Mouse (Mus musculus) intestine, embryonic 15.5 days (tissue): ENCODE results near the gene Mn1. TPM values are rescaled to one million over a fixed set of nuclear protein-coding genes. Genes with fewer than 3 reads are reported as not detected.

Experiments
- ATAC-seq: fragments of 200-750 bp; cut with Nextera tagmentation; 2 replicates; pipeline ENCODE4 v1.8.0; 2017; ENCODE audit warnings: moderate TSS enrichment, moderate library complexity
- H3K27ac ChIP-seq: fragments of 300-500 bp; sonication (generic); 2 replicates; pipeline ENCODE4 v1.5.1; 2015; ENCODE audit warnings: mild to moderate bottlenecking, inconsistent platforms
- H3K27me3 ChIP-seq: fragments of 300-500 bp; sonication (generic); replicated peaks from 2 replicates; pipeline ENCODE4 v1.6.1; 2015; ENCODE audit warnings: inconsistent platforms
- H3K36me3 ChIP-seq: fragments of 300-500 bp; sonication (generic); 2 replicates; pipeline ENCODE4 v1.6.1; 2015; ENCODE audit warnings: inconsistent platforms
- H3K4me1 ChIP-seq: fragments of 300-500 bp; sonication (generic); replicated peaks from 2 replicates; pipeline ENCODE4 v1.6.1; 2015; ENCODE audit warnings: inconsistent platforms
- H3K4me2 ChIP-seq: fragments of 300-500 bp; sonication (generic); replicated peaks from 2 replicates; pipeline ENCODE4 v1.6.1; 2015; ENCODE audit warnings: mild to moderate bottlenecking, inconsistent platforms
- H3K4me3 ChIP-seq: fragments of 300-500 bp; sonication (generic); replicated peaks from 2 replicates; pipeline ENCODE4 v1.5.1; 2015; ENCODE audit warnings: inconsistent platforms
- H3K9ac ChIP-seq: fragments of 300-500 bp; sonication (generic); 2 replicates; pipeline ENCODE4 v1.6.1; 2015; ENCODE audit warnings: inconsistent platforms
- H3K9me3 ChIP-seq: fragments of 300-500 bp; sonication (generic); 2 replicates; pipeline ENCODE4 v1.6.1; 2016; ENCODE audit warnings: inconsistent platforms
- WGBS: fragments of 180-500 bp; shearing (Covaris S2); methylation state at CpG from one replicate; pipeline ENCODE4 v1.1.7; 2015; 5-methylcytosine and 5-hydroxymethylcytosine counted together
- polyA plus RNA-seq: library from polyadenylated mRNA; unstranded; fragments of >200 nt; fragmentation: Nextera tagmentation; extraction: Ambion mirVana; gene quantifications from 2 replicates; pipeline ENCODE4 v1.2.1, GENCODE M21; 2015

Gene Mn1
- polyA plus RNA-seq, 1 experiment from 2014 or later = 8.7 TPM

GRCm38 (mm10) chr5:111469195-111469882 lies 52.2 kb downstream of the Mn1 start:
- no peak for ATAC-seq
- Histone ChIP-seq H3K9ac (no peak overlapping the region), H3K4me2 (no peak overlapping the region), H3K9me3 (no peaks in the 10 kb centered on the region), H3K36me3 (no peaks in the 10 kb centered on the region), H3K27me3 (no peaks in the 10 kb centered on the region), H3K4me3 (no peak overlapping the region), H3K27ac (no peak overlapping the region), H3K4me1 (peaks cover 11% of the 10 kb centered on the region; the same call in 1 of the 2 replicates)
- WGBS = 50% methylated on average over 7 of the region's 7 CpGs

- Histone ChIP-seq H3K4me3 (no peak overlapping the region), H3K4me2 (no peak overlapping the region), H3K36me3 (no peaks in the 10 kb centered on the region), H3K27ac (no peak overlapping the region), H3K9me3 (no peaks in the 10 kb centered on the region), H3K9ac (no peak overlapping the region), H3K4me1 (peaks cover 6% of the 10 kb centered on the region; the same call in 1 of the 2 replicates), H3K27me3 (no peaks in the 10 kb centered on the region)
- 84% methylated on average over 4 of the region's 4 CpGs for WGBS
- peak; percentile 52 for ATAC-seq
Observed at GRCm38 (mm10) chr5:111470875-111471274, 53.7 kb downstream of the Mn1 start.

- Histone ChIP-seq H3K27ac (no peak overlapping the region), H3K4me2 (no peak overlapping the region), H3K36me3 (no peaks in the 10 kb centered on the region), H3K27me3 (no peaks in the 10 kb centered on the region), H3K9ac (no peak overlapping the region), H3K4me3 (no peak overlapping the region), H3K4me1 (no peaks in the 10 kb centered on the region), H3K9me3 (no peaks in the 10 kb centered on the region)
- 76% methylated on average over 11 of the region's 11 CpGs for WGBS
- ATAC-seq = no peak
Observed at GRCm38 (mm10) chr5:111473425-111473824, 56.3 kb downstream of the Mn1 start.

GRCm38 (mm10) chr5:111475721-111476120 lies 58.6 kb downstream of the Mn1 start:
- H3K4me1 ChIP-seq = no peaks in the 10 kb centered on the region
- no peak overlapping the region for H3K27ac ChIP-seq
- WGBS = 81% methylated on average over 5 of the region's 5 CpGs
- H3K9me3 ChIP-seq = no peaks in the 10 kb centered on the region
- H3K36me3 ChIP-seq = no peaks in the 10 kb centered on the region
- H3K9ac ChIP-seq = no peak overlapping the region
- H3K4me3 ChIP-seq = no peak overlapping the region
- no peaks in the 10 kb centered on the region for H3K27me3 ChIP-seq
- H3K4me2 ChIP-seq = no peak overlapping the region
- no peak for ATAC-seq

DNA sequence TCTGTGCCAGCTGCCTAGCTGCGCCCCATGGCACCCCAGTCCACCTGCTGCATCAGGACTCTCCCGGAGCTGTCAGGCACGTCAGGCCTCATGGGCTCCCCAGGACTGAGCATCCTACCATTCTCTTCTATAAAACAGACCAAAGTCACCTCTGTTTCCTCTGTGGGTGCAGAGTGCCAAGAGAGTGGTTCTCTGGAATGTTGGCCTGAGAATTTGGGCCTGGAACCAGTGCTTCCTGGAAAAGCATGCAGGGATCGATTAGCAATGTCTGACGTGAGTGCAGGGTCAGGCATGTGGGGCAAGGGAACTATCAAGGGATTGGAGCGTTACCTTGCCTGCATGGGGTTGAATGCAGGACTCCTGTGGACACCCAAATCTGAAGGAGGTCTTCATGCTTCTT lies 59.0 kb downstream of the Mn1 start:
- ATAC-seq = no peak
- no peak overlapping the region for H3K4me3 ChIP-seq
- no peaks in the 10 kb centered on the region for H3K9me3 ChIP-seq
- no peak overlapping the region for H3K27ac ChIP-seq
- no peaks in the 10 kb centered on the region for H3K36me3 ChIP-seq
- H3K9ac ChIP-seq = no peak overlapping the region
- WGBS = 84% methylated on average over 6 of the region's 6 CpGs
- H3K4me1 ChIP-seq = no peaks in the 10 kb centered on the region
- no peaks in the 10 kb centered on the region for H3K27me3 ChIP-seq
- no peak overlapping the region for H3K4me2 ChIP-seq

- 0 out of 2 replicates have a peak, but pooled peaks have one; percentile 53 for ATAC-seq
- no peaks in the 10 kb centered on the region for H3K27me3 ChIP-seq
- H3K36me3 ChIP-seq = no peaks in the 10 kb centered on the region
- WGBS = 59% methylated on average over 4 of the region's 4 CpGs
- H3K27ac ChIP-seq = no peak overlapping the region
- H3K9ac ChIP-seq = no peak overlapping the region
- H3K9me3 ChIP-seq = no peaks in the 10 kb centered on the region
- H3K4me2 ChIP-seq = no peak overlapping the region
- no peak overlapping the region for H3K4me3 ChIP-seq
- H3K4me1 ChIP-seq = no peaks in the 10 kb centered on the region
Observed at GRCm38 (mm10) chr5:111485907-111486306, 68.7 kb downstream of the Mn1 start.

DNA sequence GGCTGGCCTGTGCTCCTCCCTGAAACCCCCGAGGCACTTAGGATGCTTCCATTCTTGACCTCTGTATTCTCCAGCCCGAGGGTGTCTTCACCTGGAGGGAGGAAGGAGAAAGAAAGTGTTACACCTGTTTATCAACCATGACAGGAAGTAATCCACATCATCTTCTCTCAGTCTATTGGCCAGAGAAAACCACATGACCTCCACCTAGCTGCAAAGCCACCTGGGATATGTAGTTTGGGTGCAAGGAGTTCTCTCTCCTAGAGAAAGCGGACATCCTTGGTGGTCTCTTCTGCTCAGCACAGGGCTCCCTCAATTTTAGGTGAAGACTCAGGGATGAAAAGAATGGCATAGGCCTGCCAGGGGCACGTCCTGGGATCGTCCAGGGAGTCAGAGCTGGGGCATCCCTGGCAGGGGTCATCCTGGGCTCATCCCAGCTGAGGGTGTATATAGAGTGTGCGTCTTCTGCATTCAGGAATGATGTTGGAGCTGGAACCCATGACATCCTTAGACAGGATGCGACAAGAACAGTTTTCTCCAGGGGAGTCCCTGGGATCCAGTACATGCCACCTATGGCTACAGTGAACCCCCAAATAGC lies 72.0 kb downstream of the Mn1 start:
- Histone ChIP-seq H3K27ac (no peak overlapping the region), H3K4me3 (no peak overlapping the region), H3K27me3 (no peaks in the 10 kb centered on the region), H3K4me1 (no peaks in the 10 kb centered on the region), H3K4me2 (no peak overlapping the region), H3K36me3 (no peaks in the 10 kb centered on the region), H3K9ac (no peak overlapping the region), H3K9me3 (no peaks in the 10 kb centered on the region)
- peak; percentile 35; the same call in 1 of the 2 replicates for ATAC-seq
- 61% methylated on average over 7 of the region's 7 CpGs for WGBS

- 75% methylated on average over 4 of the region's 4 CpGs for WGBS
- no peak overlapping the region for H3K27ac ChIP-seq
- no peaks in the 10 kb centered on the region for H3K9me3 ChIP-seq
- no peak overlapping the region for H3K4me3 ChIP-seq
- H3K36me3 ChIP-seq = no peaks in the 10 kb centered on the region
- no peak for ATAC-seq
- no peak overlapping the region for H3K4me2 ChIP-seq
- H3K4me1 ChIP-seq = no peaks in the 10 kb centered on the region
- H3K9ac ChIP-seq = no peak overlapping the region
- H3K27me3 ChIP-seq = no peaks in the 10 kb centered on the region
Observed at GRCm38 (mm10) chr5:111490599-111490998, 73.4 kb downstream of the Mn1 start.

- 81% methylated on average over 1 of the region's 1 CpGs for WGBS
- Histone ChIP-seq H3K4me2 (no peak overlapping the region), H3K4me1 (no peaks in the 10 kb centered on the region), H3K9me3 (no peaks in the 10 kb centered on the region), H3K4me3 (no peak overlapping the region), H3K27me3 (no peaks in the 10 kb centered on the region), H3K36me3 (no peaks in the 10 kb centered on the region), H3K9ac (no peak overlapping the region), H3K27ac (no peak overlapping the region)
- no peak for ATAC-seq
Observed at GRCm38 (mm10) chr5:111491485-111491884, 74.3 kb downstream of the Mn1 start.

- no peaks in the 10 kb centered on the region for H3K9me3 ChIP-seq
- ATAC-seq = no peak
- no peak overlapping the region for H3K4me3 ChIP-seq
- H3K27ac ChIP-seq = no peak overlapping the region
- WGBS = 76% methylated on average over 3 of the region's 3 CpGs
- H3K9ac ChIP-seq = no peak overlapping the region
- H3K4me1 ChIP-seq = no peaks in the 10 kb centered on the region
- H3K36me3 ChIP-seq = no peaks in the 10 kb centered on the region
- no peaks in the 10 kb centered on the region for H3K27me3 ChIP-seq
- no peak overlapping the region for H3K4me2 ChIP-seq
Observed at GRCm38 (mm10) chr5:111500036-111500435, 82.9 kb downstream of the Mn1 start.

DNA sequence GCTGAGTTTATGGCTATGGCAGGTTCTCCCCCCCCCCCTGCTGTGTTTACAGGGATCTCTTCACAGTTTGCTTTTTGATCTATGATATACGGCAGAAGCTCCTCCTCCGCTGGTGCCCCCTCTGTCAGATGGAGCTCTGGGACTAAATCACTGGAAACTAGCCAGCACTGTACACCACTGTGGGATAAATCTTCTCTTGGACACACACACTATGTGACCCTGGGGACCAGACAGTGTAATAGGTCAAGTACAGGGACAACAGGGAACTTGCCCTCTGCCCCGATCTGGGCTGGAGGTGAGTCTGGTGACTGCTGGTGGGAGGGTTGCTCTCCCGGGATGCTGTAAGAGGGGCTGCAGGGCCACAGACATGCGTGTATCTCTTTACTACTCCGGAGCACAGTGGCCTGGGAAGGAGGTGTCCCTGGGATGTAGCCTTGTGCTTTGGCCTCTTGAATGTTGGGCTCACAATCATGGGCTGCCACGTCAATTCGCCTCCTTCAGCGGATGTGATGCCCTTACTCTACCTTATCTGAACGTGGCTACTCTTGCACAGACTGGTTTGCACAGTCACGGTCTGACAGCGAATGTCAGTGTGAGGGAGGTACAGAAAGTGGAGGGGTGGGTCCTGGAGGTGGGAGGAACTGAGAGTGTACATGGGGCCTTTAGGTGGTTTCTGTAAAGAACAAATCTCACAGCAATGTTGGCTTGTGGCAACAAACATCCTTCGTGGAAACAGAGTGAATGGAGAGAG lies 84.7 kb downstream of the Mn1 start:
- Histone ChIP-seq H3K4me1 (peaks cover 10% of the 10 kb centered on the region), H3K27me3 (no peaks in the 10 kb centered on the region), H3K4me2 (no peak overlapping the region), H3K4me3 (no peak overlapping the region), H3K9ac (no peak overlapping the region), H3K27ac (no peak overlapping the region), H3K9me3 (no peaks in the 10 kb centered on the region), H3K36me3 (no peaks in the 10 kb centered on the region)
- WGBS = 44% methylated on average over 13 of the region's 13 CpGs
- ATAC-seq = no peak

GRCm38 (mm10) chr5:111505241-111505640 lies 88.1 kb downstream of the Mn1 start:
- WGBS = 90% methylated on average over 6 of the region's 6 CpGs
- no peak for ATAC-seq

More at GRCm38 (mm10) chr5:111505241-111505640, 88.1 kb downstream of the Mn1 start:
- Histone ChIP-seq H3K27ac (no peak overlapping the region), H3K4me3 (no peak overlapping the region), H3K4me2 (no peak overlapping the region), H3K9ac (no peak overlapping the region), H3K9me3 (no peaks in the 10 kb centered on the region), H3K27me3 (no peaks in the 10 kb centered on the region), H3K4me1 (peaks cover 26% of the 10 kb centered on the region), H3K36me3 (no peaks in the 10 kb centered on the region)
